Mouse (Mus musculus) midbrain, embryonic 16.5 days (tissue): ENCODE results near the gene Esp3. TPM values are rescaled to one million over a fixed set of nuclear protein-coding genes. Genes with fewer than 3 reads are reported as not detected.
"Not testable (repeated sequence)": the region's sequence is repeated elsewhere in the genome, so short reads cannot be mapped to it uniquely, and the experiment has no call there.

Experiments used
- ATAC-seq: fragments of 200-750 bp; cut with Nextera tagmentation; 2 replicates; pipeline ENCODE4 v1.8.0; 2017; ENCODE audit warnings: moderate TSS enrichment
- H3K27ac ChIP-seq: fragments of 300-500 bp; sonication (generic); 2 replicates; pipeline ENCODE4 v1.5.1; 2014; ENCODE audit warnings: mild to moderate bottlenecking, low read length, mixed read lengths
- H3K27me3 ChIP-seq: fragments of 300-500 bp; sonication (generic); 2 replicates; pipeline ENCODE4 v1.6.1; 2014; ENCODE audit warnings: low read depth, low read length, mixed read lengths; ENCODE audit not compliant: control insufficient read depth, insufficient read depth
- H3K36me3 ChIP-seq: fragments of 300-500 bp; sonication (generic); 2 replicates; pipeline ENCODE4 v1.6.1; 2014; ENCODE audit warnings: mild to moderate bottlenecking, low read length, moderate library complexity, mixed read lengths; ENCODE audit not compliant: control insufficient read depth, insufficient read depth
- H3K4me1 ChIP-seq: fragments of 300-500 bp; sonication (generic); 2 replicates; pipeline ENCODE4 v1.6.1; 2014; ENCODE audit warnings: mild to moderate bottlenecking, low read length, mixed read lengths; ENCODE audit not compliant: control insufficient read depth, insufficient read depth
- H3K4me2 ChIP-seq: fragments of 300-500 bp; sonication (generic); 2 replicates; pipeline ENCODE4 v1.6.1; 2014; ENCODE audit warnings: mild to moderate bottlenecking, low read length, mixed read lengths
- H3K4me3 ChIP-seq: fragments of 300-500 bp; sonication (generic); 2 replicates; pipeline ENCODE4 v1.5.1; 2014; ENCODE audit warnings: low read depth, mild to moderate bottlenecking, low read length, moderate library complexity, mixed read lengths
- H3K9ac ChIP-seq: fragments of 300-500 bp; sonication (generic); 2 replicates; pipeline ENCODE4 v1.6.1; 2014; ENCODE audit warnings: low read depth, low read length, mixed read lengths
- H3K9me3 ChIP-seq: fragments of 300-500 bp; sonication (generic); replicated peaks from 2 replicates; pipeline ENCODE4 v1.6.1; 2014; ENCODE audit warnings: mild to moderate bottlenecking, low read length, mixed read lengths; ENCODE audit not compliant: control insufficient read depth, poor library complexity, severe bottlenecking
- WGBS: fragments of 180-500 bp; shearing (Covaris S2); extraction: QIAGEN DNeasy Blood & Tissue Kit; methylation state at CpG from one replicate; pipeline ENCODE4 v1.1.7; 2014; 5-methylcytosine and 5-hydroxymethylcytosine counted together
- polyA plus RNA-seq: library from polyadenylated mRNA; unstranded; fragments of >200 nt; fragmentation: Nextera tagmentation; extraction: Ambion mirVana; gene quantifications from 2 replicates; pipeline ENCODE4 v1.2.1, GENCODE M21; 2015

The Esp3 gene
- not detected in 2 replicates for polyA plus RNA-seq

GRCm38 (mm10) chr17:40631775-40632174 lies at the start of gene Esp3:
Gene Esp3, plus strand, starts transcription at chr17:40632075.
- H3K36me3 ChIP-seq, H3K27me3 ChIP-seq, H3K27ac ChIP-seq, H3K4me3 ChIP-seq, H3K9me3 ChIP-seq, ATAC-seq, H3K4me1 ChIP-seq, H3K4me2 ChIP-seq, H3K9ac ChIP-seq: not testable (repeated sequence)
- WGBS, result 96% methylated on average over 1 of the region's 1 CpGs

- not testable (repeated sequence) for H3K4me3 ChIP-seq, H3K4me2 ChIP-seq, H3K9ac ChIP-seq, H3K27me3 ChIP-seq, H3K36me3 ChIP-seq, H3K4me1 ChIP-seq, H3K27ac ChIP-seq, H3K9me3 ChIP-seq, ATAC-seq
- WGBS, result 45% methylated on average over 6 of the region's 6 CpGs
Observed at GRCm38 (mm10) chr17:40583906-40584305, 48.0 kb upstream of the Esp3 start.

- Histone ChIP-seq H3K27ac (no peak overlapping the region), H3K36me3 (no peaks in the 10 kb centered on the region), H3K4me1 (no peaks in the 10 kb centered on the region), H3K9ac (no peak overlapping the region), H3K4me2 (no peak overlapping the region), H3K27me3 (no peaks in the 10 kb centered on the region), H3K9me3 (no peaks in the 10 kb centered on the region), H3K4me3 (no peak overlapping the region)
- no peak for ATAC-seq
Observed at GRCm38 (mm10) chr17:40591297-40591696, 40.6 kb upstream of the Esp3 start.

- no peak within 1 kb of the TSS for H3K27ac ChIP-seq
- no peaks in the 10 kb centered on the region for H3K27me3 ChIP-seq
- no peaks in the 10 kb centered on the region; the same call in 1 of the 2 replicates for H3K9me3 ChIP-seq
- H3K4me1 ChIP-seq, result no peaks in the 10 kb centered on the region
- H3K4me3 ChIP-seq, result no peak within 1 kb of the TSS
- H3K9ac ChIP-seq, result no peak within 1 kb of the TSS
- H3K36me3 ChIP-seq, result no peaks in the 10 kb centered on the region
- H3K4me2 ChIP-seq, result no peak within 1 kb of the TSS
- no peak for ATAC-seq
Observed at GRCm38 (mm10) chr17:40598294-40598693, 33.6 kb upstream of the Esp3 start, which contains the start of gene Esp4. Gene Esp4, plus strand, starts transcription at chr17:40598594.

- H3K27ac ChIP-seq, H3K4me3 ChIP-seq, H3K9me3 ChIP-seq, H3K9ac ChIP-seq, H3K4me1 ChIP-seq, H3K4me2 ChIP-seq, ATAC-seq, H3K27me3 ChIP-seq, H3K36me3 ChIP-seq: not testable (repeated sequence)
- WGBS, result 80% methylated on average over 9 of the region's 9 CpGs
Observed at GRCm38 (mm10) chr17:40662118-40662679, 30.3 kb downstream of the Esp3 start.

- WGBS, result 81% methylated on average over 12 of the region's 12 CpGs
- H3K4me3 ChIP-seq, H3K9ac ChIP-seq, H3K4me2 ChIP-seq, ATAC-seq, H3K9me3 ChIP-seq, H3K27me3 ChIP-seq, H3K36me3 ChIP-seq, H3K4me1 ChIP-seq, H3K27ac ChIP-seq: not testable (repeated sequence)
Observed at GRCm38 (mm10) chr17:40663161-40663811, 31.4 kb downstream of the Esp3 start.

Other genes starting within 250 kb of the Esp3 start
- not detected in 2 replicates for gene Esp8, start 112.1 kb upstream of the Esp3 start, polyA plus RNA-seq
- gene Esp6, start 70.6 kb upstream of the Esp3 start, polyA plus RNA-seq, result not detected in 2 replicates
- gene Esp4, start 33.5 kb upstream of the Esp3 start, polyA plus RNA-seq, result not detected in 2 replicates
- not detected in 2 replicates for gene Esp1, start 95.0 kb downstream of the Esp3 start, polyA plus RNA-seq
- not detected in 2 replicates for gene Crisp2, start 174.9 kb downstream of the Esp3 start, polyA plus RNA-seq
- 0.15 and 0.17 TPM in 2 replicates for gene Rhag, start 179.1 kb downstream of the Esp3 start, polyA plus RNA-seq
- gene 9130008F23Rik, start 248.5 kb downstream of the Esp3 start, polyA plus RNA-seq, result 0.37 and 1.1 TPM in 2 replicates